Mouse (Mus musculus) 3T3-L1 (cell line): ENCODE data around the gene Supt16.
A peak's percentile ranks its signal among the peaks of the same experiment; 100 is the strongest.

Experiments
- DNase-seq: peaks from one replicate; pipeline ENCODE4 v3.0.0-alpha.2; 2015; ENCODE audit warnings: low read depth, low spot score

The Supt16 gene

GRCm38 (mm10) chr14:52146540-52146939, 50.7 kb downstream of the Supt16 start:
- DNase-seq = peak; percentile 43

GRCm38 (mm10) chr14:52144165-52144564, 53.1 kb downstream of the Supt16 start:
- peak; percentile 79 for DNase-seq

GRCm38 (mm10) chr14:52141445-52142127, 55.6 kb downstream of the Supt16 start:
- DNase-seq = peak; percentile 35

- peak; percentile 71 for DNase-seq
These were observed 56.4 kb downstream of the Supt16 start for GRCm38 (mm10) chr14:52140577-52141444.

GRCm38 (mm10) chr14:52133584-52133983, 63.6 kb downstream of the Supt16 start:
- DNase-seq = no peak

- DNase-seq = no peak
These were observed 72.6 kb downstream of the Supt16 start for GRCm38 (mm10) chr14:52124636-52125035.

- DNase-seq = peak; percentile 86
These were observed 73.3 kb downstream of the Supt16 start for GRCm38 (mm10) chr14:52123918-52124317.

GRCm38 (mm10) chr14:52120169-52120568, 77.0 kb downstream of the Supt16 start:
- DNase-seq = no peak

GRCm38 (mm10) chr14:52118823-52119608, 78.2 kb downstream of the Supt16 start:
- no peak for DNase-seq

- no peak for DNase-seq
These were observed 78.8 kb downstream of the Supt16 start for GRCm38 (mm10) chr14:52118456-52118822.

GRCm38 (mm10) chr14:52117241-52117640, 80.0 kb downstream of the Supt16 start:
- DNase-seq = no peak

- DNase-seq = no peak
These were observed 83.1 kb downstream of the Supt16 start for GRCm38 (mm10) chr14:52114101-52114500.
